Mouse (Mus musculus) cortical plate, adult 2 months (tissue): ENCODE measurements around the gene Nsmce4a. TPM values are rescaled to one million over a fixed set of nuclear protein-coding genes. Genes with fewer than 3 reads are reported as not detected.

ENCODE experiments used
- H3K27ac ChIP-seq: fragments of 200-500 bp; 2 replicates; pipeline ENCODE4 v1.5.1; 2012; ENCODE audit warnings: low read length, control low read depth, inconsistent platforms; ENCODE audit not compliant: insufficient read depth
- H3K4me1 ChIP-seq: fragments of 200-500 bp; 2 replicates; pipeline ENCODE4 v1.6.1; 2011; ENCODE audit warnings: low read length; ENCODE audit not compliant: control insufficient read depth, insufficient read depth
- H3K4me3 ChIP-seq: fragments of 200-500 bp; 2 replicates; pipeline ENCODE4 v1.5.1; 2011; ENCODE audit warnings: mild to moderate bottlenecking, low read length, control low read depth; ENCODE audit not compliant: insufficient read depth
- CTCF ChIP-seq: fragments of 200-500 bp; IDR thresholded peaks from 2 replicates; pipeline ENCODE4 v1.5.1; 2011; ENCODE audit warnings: mild to moderate bottlenecking, control low read depth, low read length; ENCODE audit not compliant: insufficient read depth; ENCODE audit errors: extremely low read depth
- POLR2A ChIP-seq: fragments of 200-500 bp; IDR thresholded peaks from 2 replicates; pipeline ENCODE4 v1.6.1; 2011; ENCODE audit warnings: mild to moderate bottlenecking, low read length, control low read depth; ENCODE audit not compliant: insufficient read depth; ENCODE audit errors: extremely low read depth
- polyA plus RNA-seq: library from polyadenylated mRNA; depleted of rRNA; stranded (reverse); fragments of >200 nt; gene quantifications from 2 replicates; pipeline ENCODE4 v1.2.3, GENCODE M21; 2012

Nsmce4a gene
- polyA plus RNA-seq, 1 experiment: 37.1 TPM

DNA sequence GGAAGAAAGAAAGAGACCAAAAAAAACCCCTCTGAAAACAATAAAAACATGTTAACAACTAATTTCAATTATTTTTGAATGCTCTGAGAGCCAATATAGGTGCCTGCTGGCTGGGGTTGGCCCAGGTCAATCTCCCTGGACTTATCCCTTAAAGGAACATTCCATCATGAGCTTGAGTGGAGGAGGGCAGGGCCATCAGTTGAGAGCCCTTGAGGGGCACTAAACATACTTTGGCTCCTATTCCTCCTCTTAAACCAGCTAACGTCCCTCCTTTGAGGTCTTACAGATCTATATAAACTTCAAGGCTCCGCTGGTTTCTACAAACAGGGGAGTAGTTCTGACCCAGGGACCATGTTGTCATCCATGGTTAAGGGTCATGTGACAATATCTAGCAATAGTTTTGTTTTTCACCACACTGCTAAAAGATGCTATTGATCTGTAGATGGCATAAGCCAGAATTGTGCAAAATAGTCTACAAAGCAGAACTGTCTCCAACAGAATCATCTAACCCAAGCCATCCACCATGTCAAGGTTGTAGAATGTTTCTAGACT, 13.7 kb upstream of the Nsmce4a start:
- TF ChIP-seq POLR2A: no peak
- no peak for TF ChIP-seq CTCF
- H3K4me1 ChIP-seq: peaks cover 3% of the 10 kb centered on the region; the same call in 1 of the 2 replicates
- no peak overlapping the region for H3K4me3 ChIP-seq
- H3K27ac ChIP-seq: no peak overlapping the region

DNA sequence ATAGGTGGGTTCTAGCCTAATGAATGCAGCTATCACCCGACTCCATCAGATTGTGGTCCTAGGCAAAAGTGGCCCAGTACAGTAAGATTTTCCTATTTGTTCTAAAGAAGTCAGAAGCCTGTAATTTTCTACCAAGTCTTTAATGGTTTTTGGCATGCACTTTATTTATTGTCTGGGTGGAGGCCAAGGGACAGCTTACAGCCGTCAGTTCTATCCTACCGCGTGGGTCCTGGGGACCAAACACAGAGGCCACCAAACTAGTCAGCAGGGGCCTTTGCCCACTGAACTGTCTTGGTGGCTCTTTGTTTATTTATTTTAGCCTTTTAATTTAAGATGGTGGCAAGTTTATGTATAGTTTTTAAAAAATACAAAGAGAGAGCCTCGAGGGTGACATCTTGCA, 5.7 kb upstream of the Nsmce4a start:
- TF ChIP-seq POLR2A: no peak
- TF ChIP-seq CTCF: no peak
- H3K4me1 ChIP-seq: peaks cover 2% of the 10 kb centered on the region; the same call in 1 of the 2 replicates
- H3K4me3 ChIP-seq: no peak overlapping the region
- H3K27ac ChIP-seq: no peak overlapping the region

- TF ChIP-seq CTCF: no peak
- no peak for TF ChIP-seq POLR2A
- Histone ChIP-seq H3K27ac (no peak overlapping the region), H3K4me3 (no peak overlapping the region), H3K4me1 (peaks cover 2% of the 10 kb centered on the region; the same call in 1 of the 2 replicates)
These were observed 5.1 kb upstream of the Nsmce4a start for GRCm38 (mm10) chr7:130578066-130578465.

GRCm38 (mm10) chr7:130577388-130578003, 4.6 kb upstream of the Nsmce4a start, which contains the start of gene Tacc2:
Tacc2 (plus strand) TSS chr7:130577438.
- Histone ChIP-seq H3K4me3 (no peak within 1 kb of the TSS), H3K4me1 (peaks cover 2% of the 10 kb centered on the region; the same call in 1 of the 2 replicates), H3K27ac (no peak within 1 kb of the TSS)
- no peak for TF ChIP-seq POLR2A
- TF ChIP-seq CTCF: no peak

DNA sequence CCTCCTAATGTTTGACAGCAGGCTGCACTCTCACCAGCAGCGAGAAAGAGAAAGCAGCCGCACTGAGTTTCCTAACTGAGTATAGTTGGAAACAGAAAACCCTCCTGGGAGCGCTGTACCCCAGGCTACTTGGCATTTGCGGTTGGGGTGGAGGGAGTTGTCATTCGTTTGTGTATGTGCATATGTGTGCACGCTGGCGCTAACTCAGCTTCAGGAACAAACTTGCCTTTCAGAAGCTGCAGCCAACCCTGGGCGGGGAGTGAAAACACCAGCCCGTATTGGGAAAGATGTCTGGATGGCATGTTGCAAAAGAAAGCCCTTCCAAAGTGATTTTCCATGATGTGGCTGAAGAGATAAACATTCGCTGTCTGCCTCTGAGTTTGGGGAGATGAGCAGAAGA, 4.1 kb upstream of the Nsmce4a start:
- TF ChIP-seq CTCF (no peak), POLR2A (no peak)
- Histone ChIP-seq H3K4me1 (peaks cover 2% of the 10 kb centered on the region; the same call in 1 of the 2 replicates), H3K27ac (no peak overlapping the region), H3K4me3 (no peak overlapping the region)

- TF ChIP-seq CTCF (no peak), POLR2A (no peak)
- Histone ChIP-seq H3K4me1 (peaks cover 2% of the 10 kb centered on the region; the same call in 1 of the 2 replicates), H3K4me3 (no peak overlapping the region), H3K27ac (no peak overlapping the region)
These were observed 1.5 kb upstream of the Nsmce4a start for GRCm38 (mm10) chr7:130574211-130574991.

- H3K4me3 ChIP-seq: no peak overlapping the region
- no peak overlapping the region for H3K27ac ChIP-seq
- H3K4me1 ChIP-seq: peaks cover 2% of the 10 kb centered on the region; the same call in 1 of the 2 replicates
- TF ChIP-seq POLR2A (no peak), CTCF (no peak)
These were observed 828 bp upstream of the Nsmce4a start for GRCm38 (mm10) chr7:130573746-130574145.

GRCm38 (mm10) chr7:130570472-130570871, 2.4 kb downstream of the Nsmce4a start:
- H3K4me1 ChIP-seq: no peaks in the 10 kb centered on the region
- TF ChIP-seq CTCF (no peak), POLR2A (no peak)
- no peak overlapping the region for H3K4me3 ChIP-seq
- H3K27ac ChIP-seq: no peak overlapping the region

- no peak for TF ChIP-seq POLR2A
- no peak for TF ChIP-seq CTCF
- no peak overlapping the region for H3K4me3 ChIP-seq
- no peak overlapping the region for H3K27ac ChIP-seq
- no peaks in the 10 kb centered on the region for H3K4me1 ChIP-seq
These were observed 4.0 kb downstream of the Nsmce4a start for GRCm38 (mm10) chr7:130568783-130569436.
